Mouse (Mus musculus): Measurements from ENCODE around the gene Gm43518.

Gm43518 gene

DNA sequence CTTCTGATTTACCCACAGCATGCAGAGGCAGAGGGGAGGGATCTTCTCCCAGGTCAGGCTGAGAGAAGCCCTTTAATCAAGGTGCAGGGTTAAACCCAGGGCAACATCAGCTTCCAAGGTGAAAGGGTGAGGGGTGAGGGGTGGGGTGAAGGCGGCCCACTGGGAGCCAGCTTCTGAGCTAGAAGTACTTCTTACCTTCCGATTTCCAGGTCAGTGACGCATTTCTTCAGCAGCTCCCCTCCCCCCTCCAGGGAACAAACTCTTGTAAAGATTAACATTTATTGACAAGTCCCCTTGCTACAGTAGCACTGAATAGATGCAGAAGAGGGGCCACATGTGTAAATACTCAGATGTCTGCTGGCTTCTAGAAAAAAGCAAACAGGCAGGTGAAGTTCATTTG is 50.0 kb downstream of the Gm43518 start:
- DNase-seq (ENCODE audit: low read depth, low spot score): no peak

DNA sequence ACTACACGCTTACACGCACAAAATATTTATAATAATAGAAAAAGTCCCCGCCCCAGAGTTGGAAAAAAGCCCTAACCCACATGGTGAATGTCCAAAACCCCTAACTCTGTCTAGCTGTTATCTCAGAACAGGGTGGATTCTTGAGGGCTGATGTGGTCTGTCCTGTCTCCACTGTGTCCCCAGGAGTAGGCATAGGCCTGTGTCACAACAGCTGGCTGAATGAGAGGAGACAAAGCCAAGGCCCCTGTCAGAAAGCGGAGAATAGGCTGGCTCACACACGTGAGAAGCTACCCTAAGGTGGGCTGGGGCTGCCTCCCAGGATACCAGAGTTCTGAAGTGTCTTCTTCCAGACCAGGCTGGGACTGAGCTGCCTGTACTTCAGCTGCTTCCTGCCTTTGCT is 50.9 kb downstream of the Gm43518 start:
- no peak for DNase-seq (ENCODE audit: low read depth, low spot score)

DNA sequence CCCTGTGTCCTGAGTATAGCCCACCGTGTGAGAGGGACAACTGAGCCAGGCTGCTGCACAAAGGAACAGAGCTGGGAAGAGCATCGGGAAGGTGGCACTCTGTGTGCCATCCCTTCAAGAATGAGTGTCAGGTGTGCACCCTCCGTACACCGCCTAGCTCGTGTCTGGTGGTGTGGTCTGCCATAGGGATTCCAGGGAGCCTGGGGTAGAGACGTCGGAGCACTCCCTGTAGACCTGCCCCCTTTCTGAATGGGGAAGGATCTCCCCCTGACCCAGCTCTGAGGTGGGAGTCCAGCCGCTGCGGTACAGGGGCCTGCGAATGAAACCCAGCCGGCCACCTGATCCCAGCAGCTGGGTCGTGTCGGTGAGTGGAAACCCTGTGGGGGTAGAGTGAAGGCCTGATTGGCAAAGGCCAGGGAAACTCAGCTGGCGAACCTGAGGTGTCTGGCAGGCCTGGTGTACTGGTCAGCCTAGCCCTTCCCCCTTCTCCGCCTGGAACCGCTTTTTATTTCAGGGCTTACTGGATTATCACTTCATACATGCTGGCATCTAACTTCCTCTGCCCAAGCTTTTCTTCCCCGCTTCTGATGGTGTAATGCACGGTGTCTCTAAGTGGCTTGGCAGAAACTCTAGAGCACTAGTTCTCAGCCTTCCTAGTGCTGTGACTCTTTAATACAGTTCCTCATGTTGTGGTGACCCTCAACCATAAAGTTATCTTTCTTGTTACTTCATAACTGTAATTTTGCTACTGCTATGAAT is 52.2 kb downstream of the Gm43518 start:
- no peak for DNase-seq (ENCODE audit: low read depth, low spot score)

DNA sequence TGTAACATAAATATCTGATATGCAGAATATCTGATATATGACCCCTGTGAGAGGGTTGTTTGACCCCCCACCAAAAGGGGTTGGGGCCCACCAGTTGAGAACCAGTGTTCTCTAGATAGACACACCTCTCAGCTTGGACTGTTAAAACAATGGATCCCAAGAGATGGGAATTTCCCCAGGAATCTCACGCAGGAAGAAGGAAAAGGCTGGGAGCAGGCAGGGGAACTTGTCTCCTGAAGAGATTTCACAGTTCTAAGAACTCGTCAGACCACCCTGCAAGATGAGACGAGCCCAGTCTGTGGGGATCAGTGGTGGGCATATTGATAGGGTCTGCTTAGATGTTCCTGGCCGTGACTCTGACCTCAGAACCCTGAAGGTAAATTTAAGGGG is 52.8 kb downstream of the Gm43518 start:
- DNase-seq (ENCODE audit: low read depth, low spot score): no peak

DNA sequence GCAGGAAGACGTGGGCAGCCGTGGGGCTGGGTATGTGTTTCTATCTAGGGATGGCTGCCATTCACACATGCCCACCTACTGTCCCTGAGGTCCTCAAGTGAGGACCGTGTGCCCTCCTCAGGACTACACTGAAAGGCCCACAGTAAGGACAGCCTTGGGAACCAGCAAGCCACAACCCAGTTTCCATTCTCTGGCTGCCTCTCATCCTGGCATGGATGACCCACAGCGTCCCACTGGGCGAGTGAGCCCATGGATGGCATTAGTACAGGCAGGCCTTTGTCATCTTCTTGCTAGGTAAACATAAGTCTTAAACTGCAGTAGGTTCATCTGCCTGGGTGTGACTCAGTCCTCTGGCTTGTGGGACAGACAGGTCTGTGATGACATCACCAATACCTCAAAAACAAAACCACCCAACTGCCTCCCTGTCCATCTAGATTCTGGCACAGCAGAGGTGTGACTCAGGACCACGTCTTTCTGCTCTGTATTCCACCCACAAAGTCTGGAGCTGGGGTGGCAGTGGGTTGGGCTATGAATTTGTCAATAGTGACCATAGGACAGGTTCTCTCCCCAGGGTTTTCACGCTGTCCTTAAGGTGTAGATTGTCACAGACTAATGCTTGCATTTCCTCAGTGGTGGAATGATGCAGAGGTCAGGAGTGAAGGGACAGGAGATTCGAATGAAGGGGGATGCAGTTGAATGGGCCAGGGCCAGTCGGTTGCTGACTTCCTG is 53.5 kb downstream of the Gm43518 start:
- no peak for DNase-seq (ENCODE audit: low read depth, low spot score)

DNA sequence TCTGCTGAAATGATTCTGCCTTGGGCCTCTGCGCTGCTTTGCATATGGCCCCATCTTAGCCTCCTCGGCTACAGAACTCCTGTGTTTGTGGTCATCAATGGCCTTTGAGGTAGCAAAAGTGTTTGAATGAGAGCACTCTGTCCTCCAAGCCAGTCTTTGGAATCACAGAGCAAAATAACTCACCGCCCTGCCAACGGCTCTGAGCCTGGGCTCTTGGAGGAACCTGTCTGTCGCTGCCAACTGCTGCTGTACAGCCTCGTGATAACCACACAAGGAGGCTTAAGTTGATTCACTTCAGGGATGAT is 54.0 kb downstream of the Gm43518 start:
- DNase-seq (ENCODE audit: low read depth, low spot score): no peak

DNA sequence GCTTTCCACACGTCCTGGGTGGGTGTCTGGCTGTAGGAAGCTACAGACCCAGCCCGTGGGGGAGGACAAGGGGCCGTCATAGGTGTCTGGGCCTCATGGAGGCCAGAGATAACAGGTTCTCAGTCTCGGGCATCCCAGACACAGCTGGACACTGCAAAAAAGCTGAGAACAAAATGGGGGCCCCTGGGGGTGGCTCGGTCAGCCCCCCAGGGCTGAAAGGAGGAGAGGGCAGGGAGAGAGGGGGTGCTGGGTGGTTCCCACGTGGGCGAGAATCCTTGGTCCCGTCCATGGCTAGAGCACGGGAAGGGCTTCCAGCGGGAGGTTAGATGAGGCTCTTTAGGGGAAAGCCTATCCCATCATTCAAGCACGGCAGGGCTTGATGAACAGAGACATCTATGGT is 55.6 kb downstream of the Gm43518 start:
- no peak for DNase-seq (ENCODE audit: low read depth, low spot score)

DNA sequence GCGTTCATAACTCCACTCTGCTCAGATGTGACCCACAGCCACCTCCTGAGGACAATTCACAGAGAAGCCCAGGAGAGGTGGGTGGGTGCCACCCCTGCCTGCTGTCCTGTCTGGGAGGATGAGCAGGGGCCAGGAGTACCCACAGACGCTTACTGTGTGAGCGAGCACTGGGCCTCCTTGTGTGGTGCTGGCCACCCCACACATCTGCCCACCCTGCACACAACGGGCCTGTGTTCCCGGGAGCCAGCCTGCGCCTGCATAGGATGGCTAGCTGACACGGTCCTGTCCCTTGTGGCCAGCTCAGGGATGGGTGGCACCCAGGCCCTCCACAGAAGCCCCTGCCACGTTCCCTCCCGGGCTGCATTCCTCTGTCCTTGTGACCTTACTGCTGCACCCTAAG is 58.2 kb downstream of the Gm43518 start:
- no peak for DNase-seq (ENCODE audit: low read depth, low spot score)

DNA sequence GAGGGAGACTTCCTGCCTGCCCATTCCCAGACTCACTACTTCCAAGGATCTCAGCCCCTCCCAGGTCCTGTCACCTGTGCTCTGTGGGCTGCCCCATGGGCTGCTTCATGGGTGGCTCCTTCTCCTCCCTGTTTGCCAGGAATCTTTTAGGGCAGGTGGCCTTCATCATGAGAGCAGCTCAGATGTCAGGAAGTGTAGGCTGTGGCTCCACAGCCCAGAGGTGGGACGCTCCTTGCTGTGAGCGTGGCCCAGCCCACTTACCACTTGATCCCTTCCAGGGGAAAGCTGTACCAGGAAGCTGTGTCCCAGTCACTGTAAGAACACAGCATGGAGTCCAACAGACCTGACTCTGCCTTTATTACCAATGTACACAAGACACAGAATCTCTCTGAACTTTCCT is 59.7 kb downstream of the Gm43518 start:
- no peak for DNase-seq (ENCODE audit: low read depth, low spot score)

DNA sequence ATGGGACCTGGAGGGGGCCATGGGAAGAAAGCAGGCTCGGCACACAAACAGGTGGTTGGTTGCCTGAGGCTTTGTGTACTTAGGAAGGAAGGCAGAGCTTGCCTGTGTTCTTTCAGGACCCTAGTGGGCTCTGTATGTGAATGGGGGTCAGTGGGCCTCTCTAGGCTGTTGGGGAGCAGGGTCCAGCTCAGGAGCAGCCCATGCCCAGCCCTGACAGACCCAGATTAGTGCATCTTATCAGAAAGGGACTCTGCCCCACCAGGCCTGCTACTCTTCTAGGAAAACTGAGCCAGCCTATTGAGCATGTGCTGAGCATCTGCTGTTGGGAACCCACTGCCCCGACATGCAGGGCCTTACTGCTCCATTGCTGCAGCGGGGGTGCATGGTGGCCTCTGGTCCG is 60.3 kb downstream of the Gm43518 start:
- no peak for DNase-seq (ENCODE audit: low read depth, low spot score)

Data from ES-CJ7 (cell line).